Mouse (Mus musculus) E14TG2a.4 (cell line): ENCODE data around the gene Acsbg2.

Experiments used
- CTCF ChIP-seq: conservative IDR thresholded peaks from 2 replicates; pipeline ENCODE4 v1.5.1; 2014; ENCODE audit warnings: low read length
- POU5F1 ChIP-seq: IDR thresholded peaks from 2 replicates; pipeline ENCODE4 v1.6.1; 2014; ENCODE audit warnings: low read length, borderline replicate concordance

- TF ChIP-seq CTCF (no peak), POU5F1 (no peak)
These were observed 80.5 kb downstream of the Acsbg2 start for GRCm38 (mm10) chr17:56793614-56794319.
